Mouse (Mus musculus): ENCODE measurements around the gene Rc3h2. TPM values are rescaled to one million over a fixed set of nuclear protein-coding genes. Genes with fewer than 3 reads are reported as not detected.

Gene Rc3h2
- 19.1 and 20.7 TPM in 2 replicates for polyA plus RNA-seq (2015; fragmentation: Nextera tagmentation; extraction: Ambion mirVana)

DNA sequence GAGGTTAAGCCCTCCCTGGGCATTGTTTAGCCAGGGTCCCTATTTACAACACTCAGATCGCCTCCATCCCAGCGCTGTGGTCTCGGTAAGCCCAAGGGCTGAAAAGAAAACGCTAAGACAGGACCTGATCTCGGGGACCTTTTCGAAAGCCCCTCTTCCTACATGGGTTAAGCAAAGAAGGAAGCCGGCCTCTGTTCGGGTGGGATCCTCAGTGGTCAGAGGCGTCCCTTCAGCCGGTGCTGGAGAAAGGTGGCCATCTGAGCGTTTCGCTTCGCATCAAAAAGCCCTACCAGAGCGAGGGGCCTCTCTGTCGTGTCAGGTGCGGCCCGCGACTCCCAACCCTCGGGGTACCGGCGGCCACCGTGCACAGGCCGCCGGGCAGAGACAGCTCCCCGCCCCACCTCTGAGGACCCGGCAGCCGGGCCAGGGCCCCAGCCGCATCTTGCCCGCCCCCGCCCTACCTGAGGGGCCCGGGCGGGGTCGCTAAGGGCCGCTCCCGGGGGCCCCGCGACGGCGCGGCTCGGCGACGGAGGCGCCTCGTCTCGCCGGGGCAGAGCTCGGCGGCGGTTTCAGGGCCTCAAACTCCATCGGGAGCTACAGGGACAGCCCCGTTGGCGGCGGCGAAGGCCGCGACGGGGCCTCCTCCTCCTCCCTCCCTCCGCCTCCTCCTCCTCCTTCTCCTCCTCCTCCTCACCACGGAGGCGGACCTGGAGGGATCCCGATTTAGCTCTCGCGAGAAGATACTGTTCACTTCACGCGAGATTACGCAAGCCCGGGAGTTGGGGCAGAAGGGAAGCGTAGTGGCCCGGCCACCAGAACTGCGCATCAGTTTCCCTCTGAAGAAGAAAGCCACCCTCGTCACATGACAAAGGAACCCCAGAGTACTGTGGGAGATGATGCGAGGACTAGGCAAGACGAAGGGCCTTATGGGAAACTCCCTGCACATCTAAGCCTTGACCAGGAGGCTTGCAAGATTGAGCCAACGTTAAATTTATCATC is at the start of gene Rc3h2:
Gene Rc3h2, minus strand, starts transcription at position 598 of the 999 bp plus-strand sequence.
- Histone ChIP-seq H3K9ac (peak within 1 kb of the TSS; percentile 99), H3K36me3 (peaks cover 3% of the 10 kb centered on the region; the same call in 1 of the 2 replicates), H3K9me3 (no peaks in the 10 kb centered on the region), H3K4me2 (peak within 1 kb of the TSS; percentile 70), H3K4me3 (peak within 1 kb of the TSS; percentile 99), H3K27ac (peak within 1 kb of the TSS; percentile 96), H3K27me3 (no peaks in the 10 kb centered on the region), H3K4me1 (0 out of 2 replicates have a peak, but pooled peaks cover 5% of the 10 kb centered on the region)
- ATAC-seq (ENCODE audit: insufficient number of reproducible peaks, insufficient read depth, low FRiP score, low TSS enrichment, low read depth): peak; percentile 99
- WGBS: under 1% methylated on average over 71 of the region's 75 CpGs

DNA sequence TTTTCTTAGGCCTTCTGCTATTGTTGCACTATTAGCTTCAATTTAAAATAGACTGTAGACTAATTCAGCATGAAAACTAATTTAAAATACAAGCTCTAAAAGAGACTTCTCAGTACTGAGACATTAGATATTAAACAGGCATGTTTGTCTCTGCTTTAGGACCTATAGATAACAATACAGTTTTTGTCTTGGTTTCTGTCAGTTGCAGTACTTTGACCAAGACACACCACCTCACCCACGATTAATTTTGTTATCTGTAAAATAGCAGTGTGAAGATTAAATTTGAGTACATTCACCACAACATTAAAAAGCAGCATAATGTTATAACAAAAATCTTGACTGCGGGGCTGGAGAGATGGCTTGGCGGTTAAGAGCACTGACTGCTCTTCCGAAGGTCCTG is 43.6 kb upstream of the Rc3h2 start:
- Histone ChIP-seq H3K27me3 (no peaks in the 10 kb centered on the region), H3K4me1 (no peaks in the 10 kb centered on the region), H3K36me3 (peaks cover 15% of the 10 kb centered on the region), H3K4me2 (no peak overlapping the region), H3K9ac (no peak overlapping the region), H3K4me3 (no peak overlapping the region), H3K9me3 (no peaks in the 10 kb centered on the region), H3K27ac (no peak overlapping the region)
- ATAC-seq (ENCODE audit: insufficient number of reproducible peaks, insufficient read depth, low FRiP score, low TSS enrichment, low read depth): no peak
- 94% methylated on average over 4 of the region's 4 CpGs for WGBS

DNA sequence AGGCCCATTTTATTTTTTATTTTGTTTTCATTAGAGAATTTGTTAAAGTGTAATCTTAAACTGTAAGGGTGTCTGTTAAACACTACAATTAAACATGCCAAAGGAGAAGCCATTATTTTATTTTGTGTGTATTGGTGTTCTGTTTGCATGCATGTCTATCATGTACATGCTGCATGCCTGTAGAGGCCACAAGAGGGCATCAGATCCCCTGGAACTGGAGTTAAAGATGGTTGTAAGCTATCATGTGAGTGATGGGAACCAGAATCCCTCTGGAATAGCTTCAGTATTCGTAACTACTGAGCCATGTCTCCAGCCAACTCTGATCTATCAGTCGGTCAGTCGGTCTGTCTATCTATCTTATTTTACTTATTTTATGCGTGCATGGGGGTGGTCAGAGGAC is 38.0 kb upstream of the Rc3h2 start:
- H3K27me3 ChIP-seq: no peaks in the 10 kb centered on the region
- H3K4me3 ChIP-seq: no peak overlapping the region
- H3K27ac ChIP-seq: no peak overlapping the region
- WGBS: 95% methylated on average over 4 of the region's 4 CpGs
- no peak for ATAC-seq (ENCODE audit: insufficient number of reproducible peaks, insufficient read depth, low FRiP score, low TSS enrichment, low read depth)
- no peaks in the 10 kb centered on the region for H3K4me1 ChIP-seq
- no peak overlapping the region for H3K4me2 ChIP-seq
- no peaks in the 10 kb centered on the region for H3K9me3 ChIP-seq
- no peak overlapping the region for H3K9ac ChIP-seq
- no peaks in the 10 kb centered on the region for H3K36me3 ChIP-seq

DNA sequence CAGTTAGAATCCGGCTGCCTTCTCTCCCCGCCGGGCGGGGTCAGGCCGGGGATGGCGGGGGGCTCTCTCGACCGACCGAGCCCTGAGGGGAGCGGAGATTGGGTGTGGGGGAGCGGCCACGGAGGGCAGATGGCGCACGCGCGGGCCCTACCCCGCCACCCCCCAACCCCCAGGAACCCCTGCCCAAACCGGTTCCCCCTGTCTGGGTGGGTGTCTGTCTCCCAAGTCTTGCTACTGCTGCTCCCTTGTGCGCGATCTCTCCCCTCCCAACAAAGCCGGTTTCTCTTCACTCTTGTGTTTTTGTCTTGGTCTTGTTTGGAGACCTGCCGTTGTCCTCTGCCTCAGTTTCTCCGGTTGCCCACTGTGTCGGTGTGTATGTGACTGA is 29.7 kb upstream of the Rc3h2 start:
- peak overlapping the region; percentile 88 for H3K4me3 ChIP-seq
- H3K9me3 ChIP-seq: no peaks in the 10 kb centered on the region
- H3K36me3 ChIP-seq: no peaks in the 10 kb centered on the region
- H3K4me1 ChIP-seq: peaks cover 9% of the 10 kb centered on the region
- 0% methylated on average over 24 of the region's 24 CpGs for WGBS
- peak overlapping the region; percentile 85 for H3K4me2 ChIP-seq
- H3K27me3 ChIP-seq: no peaks in the 10 kb centered on the region
- peak; percentile 86 for ATAC-seq (ENCODE audit: insufficient number of reproducible peaks, insufficient read depth, low FRiP score, low TSS enrichment, low read depth)
- peak overlapping the region; percentile 94 for H3K9ac ChIP-seq
- H3K27ac ChIP-seq: peak overlapping the region; percentile 91

DNA sequence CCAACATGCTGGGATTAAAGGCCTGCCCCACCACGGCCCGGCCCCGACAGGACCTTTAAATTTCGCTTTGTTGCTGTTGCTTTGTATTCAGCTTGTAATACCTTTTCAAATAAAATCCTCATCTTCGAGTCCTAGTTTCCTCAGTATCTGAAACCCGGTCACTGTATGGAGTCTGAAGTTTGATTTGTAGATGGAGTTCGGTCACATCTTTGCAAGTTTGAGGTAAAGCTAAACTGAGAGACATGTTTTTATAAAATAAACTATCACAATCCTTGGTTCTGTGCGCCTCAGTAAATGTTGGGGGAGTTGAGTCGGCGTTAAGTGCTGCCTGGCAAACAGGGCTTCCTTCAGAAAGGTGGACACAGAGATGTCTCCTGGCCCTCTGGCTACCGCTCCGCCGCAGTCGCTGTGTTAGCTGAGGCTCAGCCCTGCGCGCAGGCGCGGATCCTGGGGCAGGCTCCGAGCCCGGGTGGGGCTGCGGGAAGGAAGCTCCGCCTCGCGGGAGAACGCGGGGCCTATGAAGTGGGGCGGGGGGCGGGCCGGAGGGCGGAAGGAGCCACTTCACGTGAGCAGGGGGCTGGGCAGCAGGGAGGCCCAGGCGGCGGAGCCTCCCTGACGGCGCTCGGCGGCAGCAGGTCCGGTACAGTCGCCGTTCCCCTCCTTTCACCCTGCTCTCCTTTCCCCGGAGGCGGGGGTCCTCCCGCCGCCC is 29.1 kb upstream of the Rc3h2 start:
- ATAC-seq (ENCODE audit: insufficient number of reproducible peaks, insufficient read depth, low FRiP score, low TSS enrichment, low read depth): peak; percentile 98
- Histone ChIP-seq H3K4me3 (peak overlapping the region; percentile 88), H3K27me3 (no peaks in the 10 kb centered on the region), H3K36me3 (no peaks in the 10 kb centered on the region), H3K4me1 (peaks cover 9% of the 10 kb centered on the region), H3K27ac (peak overlapping the region; percentile 91), H3K4me2 (peak overlapping the region; percentile 85), H3K9ac (peak overlapping the region; percentile 94), H3K9me3 (no peaks in the 10 kb centered on the region)
- 7% methylated on average over 43 of the region's 44 CpGs for whole genome bisulfite sequencing

DNA sequence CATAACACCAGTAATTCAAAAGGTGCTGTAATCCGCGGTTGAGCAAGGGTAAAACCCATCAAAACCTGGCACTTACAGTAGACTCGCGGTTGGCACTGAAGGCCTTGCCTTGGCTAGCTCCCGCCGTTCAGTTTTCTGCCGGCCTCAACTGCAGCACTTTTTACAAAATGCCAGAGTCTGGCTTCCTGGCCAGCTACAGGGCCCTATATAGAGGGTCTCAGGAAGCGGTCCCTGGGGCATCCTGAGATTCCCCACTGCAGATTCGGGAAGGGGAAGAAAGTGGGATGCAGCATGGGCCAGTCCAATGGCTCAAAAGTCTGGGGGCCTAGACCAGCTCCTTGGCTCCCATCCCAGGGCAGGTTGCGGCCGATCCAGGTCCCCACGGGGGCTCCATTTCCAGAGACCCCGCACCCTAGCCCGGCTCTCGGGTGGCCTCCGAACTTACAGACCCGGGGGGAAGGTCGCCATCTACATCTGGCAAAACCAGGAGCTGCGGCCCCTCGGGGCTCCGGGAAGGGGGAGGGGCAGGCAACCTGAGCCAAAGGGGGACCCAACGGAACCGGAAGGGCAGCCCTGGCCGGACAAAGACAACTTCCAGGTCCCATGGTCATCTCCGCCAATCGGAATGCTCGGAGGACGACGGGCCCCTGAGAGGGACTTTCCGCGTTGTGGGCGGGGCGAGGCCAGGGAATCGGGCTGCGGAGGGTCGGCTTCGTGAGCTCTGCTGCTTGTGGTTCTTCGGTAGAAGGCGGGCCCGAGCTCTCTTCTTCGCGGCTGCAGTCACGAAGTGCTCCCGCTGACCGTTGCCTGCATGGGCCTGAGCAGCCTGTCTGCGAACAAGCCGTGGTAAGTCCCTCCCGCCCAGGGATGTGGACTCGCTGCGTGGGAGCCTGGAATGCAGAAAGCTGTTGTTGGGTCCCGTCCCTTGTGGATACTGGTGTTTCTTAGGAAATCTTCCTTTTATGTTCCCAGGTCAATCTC is 20.2 kb upstream of the Rc3h2 start, which contains the start of the genes Zbtb26, Zbtb6 and Rabgap1:
Gene Zbtb26, minus strand, starts transcription at position 525 of the 981 bp plus-strand sequence.
Gene Zbtb6, minus strand, starts transcription at position 561 of the 981 bp plus-strand sequence.
Gene Rabgap1, plus strand, starts transcription at position 669 of the 981 bp plus-strand sequence.
- Histone ChIP-seq H3K9me3 (no peaks in the 10 kb centered on the region), H3K27me3 (no peaks in the 10 kb centered on the region), H3K36me3 (0 out of 2 replicates have a peak, but pooled peaks cover 3% of the 10 kb centered on the region), H3K4me1 (peaks cover 7% of the 10 kb centered on the region), H3K4me3 (peak within 1 kb of the TSS; percentile 86), H3K9ac (peak within 1 kb of the TSS; percentile 95), H3K27ac (peak within 1 kb of the TSS; percentile 90), H3K4me2 (peak within 1 kb of the TSS; percentile 76)
- under 1% methylated on average over 51 of the region's 51 CpGs for WGBS
- ATAC-seq (ENCODE audit: insufficient number of reproducible peaks, insufficient read depth, low FRiP score, low TSS enrichment, low read depth): peak; percentile 95

DNA sequence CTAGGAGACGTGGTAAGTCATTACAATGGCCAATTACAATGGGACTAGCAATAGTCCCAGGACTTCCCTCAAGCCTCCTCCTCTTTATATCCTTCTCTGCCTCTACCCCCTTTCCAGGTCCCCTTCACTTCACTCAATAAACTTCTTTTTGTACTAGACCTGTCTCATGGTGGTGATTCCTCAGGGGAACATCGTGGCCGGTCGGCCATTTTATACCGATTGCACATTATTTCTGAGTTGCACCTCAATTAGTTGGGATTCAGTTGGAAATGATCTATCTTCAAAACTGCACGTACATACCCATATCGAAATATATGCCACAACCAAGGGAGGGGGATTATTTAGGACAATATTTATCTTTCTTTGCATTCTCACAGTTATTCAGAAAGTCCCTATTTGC is 8.9 kb upstream of the Rc3h2 start:
- Histone ChIP-seq H3K4me1 (peaks cover 13% of the 10 kb centered on the region), H3K27me3 (no peaks in the 10 kb centered on the region), H3K9ac (peak overlapping the region; percentile 91), H3K4me2 (peak overlapping the region; percentile 82), H3K36me3 (peaks cover 32% of the 10 kb centered on the region), H3K4me3 (peak overlapping the region; percentile 88), H3K9me3 (no peaks in the 10 kb centered on the region), H3K27ac (peak overlapping the region; percentile 97)
- no peak for ATAC-seq (ENCODE audit: insufficient number of reproducible peaks, insufficient read depth, low FRiP score, low TSS enrichment, low read depth)
- WGBS: 32% methylated on average over 7 of the region's 7 CpGs

DNA sequence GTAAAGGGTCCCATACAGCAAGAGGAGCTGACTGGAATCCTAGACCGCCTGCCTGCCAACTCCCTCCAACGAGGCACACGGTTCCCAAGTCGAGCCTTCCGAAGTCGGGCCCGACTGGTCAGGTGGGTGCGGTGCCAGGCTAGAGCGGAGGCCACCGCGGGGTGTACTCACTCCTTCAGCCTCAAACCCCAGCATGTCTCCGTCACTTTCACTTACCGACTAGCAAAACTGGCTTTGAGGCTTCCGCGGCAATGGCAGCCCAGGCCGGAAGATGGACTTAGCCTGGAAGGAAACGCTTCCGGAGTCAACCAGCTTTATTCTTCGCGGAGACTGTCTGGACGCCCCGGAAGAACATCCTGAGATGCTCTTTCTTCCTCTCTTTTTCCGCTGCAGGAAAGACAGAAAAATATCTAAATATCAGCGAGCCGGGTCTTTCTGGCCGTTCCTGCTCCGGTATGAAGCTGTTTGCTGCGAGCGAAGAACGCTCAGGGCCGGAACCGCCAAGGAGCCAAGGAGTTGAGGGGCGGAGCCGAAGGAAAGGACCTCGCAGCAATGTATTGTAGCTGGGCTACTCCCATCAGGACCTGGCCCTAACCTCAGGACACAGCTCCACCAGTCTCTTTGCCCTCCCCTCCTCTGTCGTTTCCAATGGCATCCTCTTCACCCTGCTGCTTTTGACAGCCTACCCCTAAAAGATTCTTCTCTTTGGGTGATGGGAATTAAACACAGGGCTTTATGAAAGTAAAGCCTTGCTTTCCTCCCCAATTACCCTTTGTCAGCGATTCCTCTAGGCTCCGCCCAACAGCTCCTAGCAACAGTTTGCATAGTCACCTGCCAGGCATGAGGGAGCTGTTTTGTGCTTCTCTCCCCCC is 8.1 kb upstream of the Rc3h2 start:
- no peaks in the 10 kb centered on the region for H3K27me3 ChIP-seq
- H3K9me3 ChIP-seq: no peaks in the 10 kb centered on the region
- peak overlapping the region; percentile 91 for H3K9ac ChIP-seq
- H3K36me3 ChIP-seq: peaks cover 25% of the 10 kb centered on the region
- peak overlapping the region; percentile 88 for H3K4me3 ChIP-seq
- WGBS: under 1% methylated on average over 38 of the region's 38 CpGs
- ATAC-seq (ENCODE audit: insufficient number of reproducible peaks, insufficient read depth, low FRiP score, low TSS enrichment, low read depth): peak; percentile 90
- H3K4me1 ChIP-seq: peaks cover 13% of the 10 kb centered on the region
- H3K4me2 ChIP-seq: peak overlapping the region; percentile 82
- peak overlapping the region; percentile 97 for H3K27ac ChIP-seq

DNA sequence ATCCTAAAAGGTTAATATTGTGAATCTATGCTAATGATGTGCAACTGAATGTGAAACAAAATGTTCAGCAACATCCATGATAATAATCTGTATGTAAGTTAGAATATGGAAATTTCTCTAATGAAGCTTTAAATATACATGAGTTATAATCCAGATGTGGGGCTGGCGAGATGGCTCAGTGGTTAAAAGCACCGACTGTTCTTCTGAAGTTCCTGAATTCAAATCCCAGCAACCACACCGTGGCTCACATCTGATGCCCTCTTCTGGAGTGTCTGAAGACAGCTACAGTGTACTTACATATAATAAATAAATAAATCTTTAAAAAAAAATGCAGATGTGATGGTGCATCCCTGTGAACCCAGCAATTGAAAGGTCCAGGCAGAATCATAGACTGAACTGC is 968 bp upstream of the Rc3h2 start:
- 56% methylated on average over 3 of the region's 3 CpGs for WGBS
- no peak for ATAC-seq (ENCODE audit: insufficient number of reproducible peaks, insufficient read depth, low FRiP score, low TSS enrichment, low read depth)
- Histone ChIP-seq H3K9me3 (no peaks in the 10 kb centered on the region), H3K27ac (no peak overlapping the region), H3K4me1 (0 out of 2 replicates have a peak, but pooled peaks cover 5% of the 10 kb centered on the region), H3K36me3 (peaks cover 10% of the 10 kb centered on the region), H3K4me3 (no peak overlapping the region), H3K4me2 (no peak overlapping the region), H3K27me3 (no peaks in the 10 kb centered on the region), H3K9ac (no peak overlapping the region)

DNA sequence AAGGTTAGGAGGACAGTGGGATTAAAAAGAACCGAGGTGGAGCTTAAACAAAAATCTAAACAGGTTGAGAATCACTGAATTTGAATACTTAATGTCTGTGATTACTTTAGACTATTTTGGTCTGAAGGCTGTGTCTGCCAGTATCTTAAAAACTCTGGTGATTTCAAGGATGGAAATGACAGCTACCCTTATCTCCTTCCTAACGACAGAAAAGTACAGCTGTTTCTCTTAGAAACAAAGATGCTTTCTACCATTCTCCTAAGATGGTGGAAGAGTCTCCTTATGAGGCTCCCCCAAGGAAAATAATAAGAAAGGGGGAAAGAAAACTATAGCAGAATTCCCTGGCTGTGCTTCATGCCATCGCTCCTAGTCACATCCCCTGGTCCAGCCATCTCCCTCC is 800 bp downstream of the Rc3h2 start:
- H3K36me3 ChIP-seq: 0 out of 2 replicates have a peak, but pooled peaks cover 6% of the 10 kb centered on the region
- peak overlapping the region; percentile 96 for H3K27ac ChIP-seq
- 0 out of 2 replicates have a peak, but pooled peaks cover 5% of the 10 kb centered on the region for H3K4me1 ChIP-seq
- peak overlapping the region; percentile 99 for H3K9ac ChIP-seq
- H3K27me3 ChIP-seq: no peaks in the 10 kb centered on the region
- ATAC-seq (ENCODE audit: insufficient number of reproducible peaks, insufficient read depth, low FRiP score, low TSS enrichment, low read depth): no peak
- no peaks in the 10 kb centered on the region for H3K9me3 ChIP-seq
- H3K4me2 ChIP-seq: peak overlapping the region; percentile 70
- H3K4me3 ChIP-seq: peak overlapping the region; percentile 99
- 4% methylated on average over 3 of the region's 3 CpGs for WGBS

Measured in embryonic facial prominence, embryonic 13.5 days (tissue).